Mouse (Mus musculus) liver, postnatal 0 days (tissue): Measurements from ENCODE around the gene Spaca3. TPM values are rescaled to one million over a fixed set of nuclear protein-coding genes. Genes with fewer than 3 reads are reported as not detected.

Experiments
- ATAC-seq: fragments of 200-750 bp; cut with Nextera tagmentation; 2 replicates; pipeline ENCODE4 v1.8.0; 2017; ENCODE audit warnings: mild to moderate bottlenecking, moderate library complexity
- DNase-seq: peaks from one replicate; pipeline ENCODE4 v3.0.0-alpha.2; 2016
- H3K27ac ChIP-seq: fragments of 300-500 bp; sonication (generic); 2 replicates; pipeline ENCODE4 v1.5.1; 2014; ENCODE audit warnings: antibody characterized with exemption, moderate library complexity, mild to moderate bottlenecking, low read depth
- H3K27me3 ChIP-seq: fragments of 300-500 bp; sonication (generic); 2 replicates; pipeline ENCODE4 v1.6.1; 2014; ENCODE audit warnings: low read length, control low read depth, mixed read lengths; ENCODE audit not compliant: insufficient read depth
- H3K36me3 ChIP-seq: fragments of 300-500 bp; sonication (generic); replicated peaks from 2 replicates; pipeline ENCODE4 v1.6.1; 2014; ENCODE audit warnings: mild to moderate bottlenecking, control low read depth, low read length, moderate library complexity, mixed read lengths; ENCODE audit not compliant: insufficient read depth
- H3K4me1 ChIP-seq: fragments of 300-500 bp; sonication (generic); 2 replicates; pipeline ENCODE4 v1.6.1; 2014; ENCODE audit warnings: antibody characterized with exemption, mild to moderate bottlenecking, control low read depth; ENCODE audit not compliant: insufficient read depth
- H3K4me2 ChIP-seq: fragments of 300-500 bp; sonication (generic); 2 replicates; pipeline ENCODE4 v1.6.1; 2014; ENCODE audit warnings: low read depth, mild to moderate bottlenecking, low read length, moderate library complexity, mixed read lengths
- H3K4me3 ChIP-seq: fragments of 300-500 bp; sonication (generic); 2 replicates; pipeline ENCODE4 v1.5.1; 2014; ENCODE audit warnings: low read depth, low read length
- H3K9ac ChIP-seq: fragments of 300-500 bp; sonication (generic); replicated peaks from 2 replicates; pipeline ENCODE4 v1.6.1; 2014; ENCODE audit warnings: mild to moderate bottlenecking, moderate library complexity
- H3K9me3 ChIP-seq: fragments of 300-500 bp; sonication (generic); 2 replicates; pipeline ENCODE4 v1.6.1; 2016; ENCODE audit warnings: mild to moderate bottlenecking, control low read depth, low read length, mixed read lengths
- CTCF ChIP-seq: sonication (generic); IDR thresholded peaks from 2 replicates; pipeline ENCODE4 v1.5.1; 2016; ENCODE audit warnings: antibody characterized with exemption, low read depth
- EP300 ChIP-seq: IDR thresholded peaks from 2 replicates; pipeline ENCODE4 v1.6.1; 2016; ENCODE audit warnings: antibody characterized with exemption, low read depth, mild to moderate bottlenecking
- WGBS: fragments of 180-500 bp; shearing (Covaris S2); extraction: QIAGEN DNeasy Blood & Tissue Kit; methylation state at CpG from one replicate; pipeline ENCODE4 v1.1.7; 2014; ENCODE audit not compliant: insufficient replicate concordance; 5-methylcytosine and 5-hydroxymethylcytosine counted together
- polyA plus RNA-seq: library from polyadenylated mRNA; unstranded; fragments of >200 nt; fragmentation: Nextera tagmentation; extraction: Ambion mirVana; gene quantifications from 2 replicates; pipeline ENCODE4 v1.2.1, GENCODE M21; 2015

The Spaca3 gene
- polyA plus RNA-seq, 1 experiment from 2014 or later = not detected

- Histone ChIP-seq H3K4me1 (no peaks in the 10 kb centered on the region), H3K4me2 (no peak overlapping the region), H3K27me3 (no peaks in the 10 kb centered on the region), H3K9me3 (no peaks in the 10 kb centered on the region), H3K36me3 (no peaks in the 10 kb centered on the region), H3K27ac (no peak overlapping the region), H3K4me3 (no peak overlapping the region), H3K9ac (no peak overlapping the region)
- ATAC-seq = no peak
- WGBS = 33% methylated on average over 4 of the region's 4 CpGs
- DNase-seq = peak; percentile 53
- TF ChIP-seq CTCF = peak; percentile 77
- TF ChIP-seq EP300 = no peak
These were observed 48.3 kb downstream of the Spaca3 start for GRCm38 (mm10) chr11:80906456-80906855.

- H3K27me3 ChIP-seq = no peaks in the 10 kb centered on the region
- WGBS = 80% methylated on average over 6 of the region's 6 CpGs
- no peak overlapping the region for H3K27ac ChIP-seq
- no peaks in the 10 kb centered on the region for H3K9me3 ChIP-seq
- TF ChIP-seq EP300 = no peak
- TF ChIP-seq CTCF = no peak
- H3K9ac ChIP-seq = no peak overlapping the region
- H3K4me1 ChIP-seq = no peaks in the 10 kb centered on the region
- no peak overlapping the region for H3K4me3 ChIP-seq
- no peak overlapping the region for H3K4me2 ChIP-seq
- H3K36me3 ChIP-seq = no peaks in the 10 kb centered on the region
- no peak for ATAC-seq
- no peak for DNase-seq
These were observed 49.7 kb downstream of the Spaca3 start for GRCm38 (mm10) chr11:80907820-80908219.

GRCm38 (mm10) chr11:80912721-80913120 lies 54.6 kb downstream of the Spaca3 start:
- Histone ChIP-seq H3K27me3 (no peaks in the 10 kb centered on the region), H3K4me2 (no peak overlapping the region), H3K9me3 (no peaks in the 10 kb centered on the region), H3K4me3 (no peak overlapping the region), H3K36me3 (no peaks in the 10 kb centered on the region), H3K27ac (no peak overlapping the region), H3K4me1 (no peaks in the 10 kb centered on the region), H3K9ac (no peak overlapping the region)
- DNase-seq (no peak), ATAC-seq (no peak)
- TF ChIP-seq EP300 (no peak), CTCF (no peak)
- WGBS = 69% methylated on average over 5 of the region's 5 CpGs

DNA sequence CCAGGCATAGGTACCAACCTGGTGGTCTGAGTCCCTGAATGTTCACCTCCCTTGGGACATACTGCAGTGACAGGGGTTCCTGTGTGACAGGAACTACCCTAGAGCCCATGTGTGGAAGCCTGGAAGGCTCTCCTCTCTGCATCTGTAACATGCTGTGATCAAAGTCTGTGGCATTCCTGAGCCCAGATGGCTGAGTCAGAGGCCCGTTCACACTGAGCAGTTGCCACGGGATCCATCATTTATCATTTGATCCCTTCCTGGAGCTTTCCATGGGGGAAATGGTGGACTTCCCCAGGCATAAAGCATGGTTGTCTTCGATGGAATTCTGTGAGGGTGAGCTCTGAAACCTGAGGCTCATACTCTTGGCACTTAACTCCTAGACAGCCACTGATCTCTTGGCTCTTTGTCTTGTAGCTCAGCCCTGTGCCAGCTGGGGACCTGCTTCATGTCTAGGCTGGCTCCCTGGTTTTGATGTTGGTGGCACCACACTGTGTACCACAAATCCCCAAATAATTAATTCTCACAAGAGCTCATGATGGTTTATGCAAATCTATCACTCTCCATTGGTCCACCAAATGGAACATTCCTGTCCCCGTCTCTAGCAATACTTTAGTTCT lies 55.4 kb downstream of the Spaca3 start:
- Histone ChIP-seq H3K27ac (no peak overlapping the region), H3K36me3 (no peaks in the 10 kb centered on the region), H3K4me2 (no peak overlapping the region), H3K4me3 (no peak overlapping the region), H3K9me3 (no peaks in the 10 kb centered on the region), H3K27me3 (no peaks in the 10 kb centered on the region), H3K4me1 (no peaks in the 10 kb centered on the region), H3K9ac (no peak overlapping the region)
- DNase-seq = no peak
- no peak for TF ChIP-seq EP300
- no peak for ATAC-seq
- 53% methylated on average over 4 of the region's 4 CpGs for WGBS

Other genes starting within 250 kb of the Spaca3 start
- 4.5 and 4.6 TPM in 2 replicates for gene Myo1d, start 78.3 kb upstream of the Spaca3 start, polyA plus RNA-seq
- gene Tmem98, start 48.2 kb upstream of the Spaca3 start, polyA plus RNA-seq = 19.7 and 21.5 TPM in 2 replicates